Mouse (Mus musculus) effector memory CD4-positive, alpha-beta T cell, adult 5 months (primary cell): ENCODE data around the gene Uchl3. TPM values are rescaled to one million over a fixed set of nuclear protein-coding genes. Genes with fewer than 3 reads are reported as not detected.

Source experiments
- polyA plus RNA-seq: library from polyadenylated mRNA; unstranded; fragments of 100-300 nt; shearing (Covaris generic); gene quantifications from one replicate; pipeline ENCODE4 v1.2.1, GENCODE M21; 2017

Gene Uchl3
- polyA plus RNA-seq = 62.9 TPM

GRCm38 (mm10) chr14:101653581-101654525 lies at the start of gene Uchl3:
TSS of gene Uchl3 (plus strand) at chr14:101653967.

GRCm38 (mm10) chr14:101608519-101609368 lies 45.0 kb upstream of the Uchl3 start, which contains the start of gene Tbc1d4:
TSS of gene Tbc1d4 (minus strand) at chr14:101609191.

GRCm38 (mm10) chr14:101640153-101640843 lies 13.5 kb upstream of the Uchl3 start, which contains the start of gene Commd6:
TSS of gene Commd6 (minus strand) at chr14:101640686.

GRCm38 (mm10) chr14:101729237-101729971 lies 75.6 kb downstream of the Uchl3 start, which contains the start of the genes Gm9922 and Lmo7:
TSS of gene Gm9922 (minus strand) at chr14:101729814.
TSS of gene Lmo7 (plus strand) at chr14:101729957.

Other genes with a start within 250 kb of the Uchl3 start
- 130 TPM for gene Tbc1d4, start 44.8 kb upstream of the Uchl3 start, polyA plus RNA-seq
- gene Commd6, start 13.3 kb upstream of the Uchl3 start, polyA plus RNA-seq = 47.9 TPM
- gene Gm9922, start 75.8 kb downstream of the Uchl3 start, polyA plus RNA-seq = not detected
- 0.69 TPM for gene Lmo7, start 76.0 kb downstream of the Uchl3 start, polyA plus RNA-seq